Mouse (Mus musculus) intestine, postnatal 0 days (tissue): Measurements from ENCODE around the gene Mpp4. TPM values are rescaled to one million over a fixed set of nuclear protein-coding genes. Genes with fewer than 3 reads are reported as not detected.

ENCODE experiments used
- ATAC-seq: fragments of 200-750 bp; cut with Nextera tagmentation; 2 replicates; pipeline ENCODE4 v1.8.0; 2017; ENCODE audit warnings: mild to moderate bottlenecking, moderate TSS enrichment, moderate library complexity
- H3K27ac ChIP-seq: fragments of 300-500 bp; sonication (generic); 2 replicates; pipeline ENCODE4 v1.5.1; 2014; ENCODE audit warnings: mild to moderate bottlenecking, low read depth, low read length, moderate library complexity
- H3K27me3 ChIP-seq: fragments of 300-500 bp; sonication (generic); replicated peaks from 2 replicates; pipeline ENCODE4 v1.6.1; 2014; ENCODE audit warnings: low read length, mixed read lengths; ENCODE audit not compliant: control insufficient read depth, insufficient read depth
- H3K36me3 ChIP-seq: fragments of 300-500 bp; sonication (generic); 2 replicates; pipeline ENCODE4 v1.6.1; 2014; ENCODE audit warnings: mild to moderate bottlenecking, moderate library complexity; ENCODE audit not compliant: control insufficient read depth, insufficient read depth
- H3K4me1 ChIP-seq: fragments of 300-500 bp; sonication (generic); replicated peaks from 2 replicates; pipeline ENCODE4 v1.6.1; 2014; ENCODE audit warnings: antibody characterized with exemption, low read length, mixed read lengths; ENCODE audit not compliant: control insufficient read depth, insufficient read depth
- H3K4me2 ChIP-seq: fragments of 300-500 bp; sonication (generic); replicated peaks from 2 replicates; pipeline ENCODE4 v1.6.1; 2014; ENCODE audit warnings: low read depth, mild to moderate bottlenecking, moderate library complexity
- H3K4me3 ChIP-seq: fragments of 300-500 bp; sonication (generic); 2 replicates; pipeline ENCODE4 v1.5.1; 2014; ENCODE audit warnings: low read depth, low read length
- H3K9ac ChIP-seq: fragments of 300-500 bp; sonication (generic); 2 replicates; pipeline ENCODE4 v1.6.1; 2014; ENCODE audit warnings: mild to moderate bottlenecking, low read depth, low read length
- H3K9me3 ChIP-seq: fragments of 300-500 bp; sonication (generic); 2 replicates; pipeline ENCODE4 v1.6.1; 2016; ENCODE audit warnings: mixed run types; ENCODE audit not compliant: control insufficient read depth
- CTCF ChIP-seq: sonication (generic); IDR thresholded peaks from 2 replicates; pipeline ENCODE4 v1.5.1; 2016; ENCODE audit warnings: low read depth, mild to moderate bottlenecking, control low read depth, antibody characterized with exemption, moderate library complexity
- WGBS: fragments of 180-500 bp; shearing (Covaris S2); extraction: QIAGEN DNeasy Blood & Tissue Kit; methylation state at CpG from one replicate; pipeline ENCODE4 v1.1.7; 2014; 5-methylcytosine and 5-hydroxymethylcytosine counted together
- polyA plus RNA-seq: library from polyadenylated mRNA; unstranded; fragments of >200 nt; fragmentation: Nextera tagmentation; extraction: Ambion mirVana; gene quantifications from 2 replicates; pipeline ENCODE4 v1.2.1, GENCODE M21; 2015

The Mpp4 gene
- polyA plus RNA-seq, 1 experiment from 2014 or later: 0.29 TPM

- H3K4me3 ChIP-seq: no peak overlapping the region
- no peak for TF ChIP-seq CTCF
- no peaks in the 10 kb centered on the region for H3K4me1 ChIP-seq
- no peak overlapping the region for H3K4me2 ChIP-seq
- H3K27me3 ChIP-seq: no peaks in the 10 kb centered on the region
- no peak for ATAC-seq
- WGBS: 84% methylated on average over 10 of the region's 10 CpGs
- no peak overlapping the region for H3K27ac ChIP-seq
- H3K36me3 ChIP-seq: peaks cover 22% of the 10 kb centered on the region
- no peak overlapping the region for H3K9ac ChIP-seq
- no peaks in the 10 kb centered on the region for H3K9me3 ChIP-seq
Observed at GRCm38 (mm10) chr1:59202367-59202766, 39.2 kb upstream of the Mpp4 start.

GRCm38 (mm10) chr1:59201561-59201960, 38.4 kb upstream of the Mpp4 start:
- H3K4me2 ChIP-seq: no peak overlapping the region
- no peaks in the 10 kb centered on the region for H3K4me1 ChIP-seq
- 76% methylated on average over 1 of the region's 1 CpGs for WGBS
- peaks cover 22% of the 10 kb centered on the region for H3K36me3 ChIP-seq
- H3K27me3 ChIP-seq: no peaks in the 10 kb centered on the region
- no peak for TF ChIP-seq CTCF
- ATAC-seq: no peak
- no peaks in the 10 kb centered on the region for H3K9me3 ChIP-seq
- no peak overlapping the region for H3K27ac ChIP-seq
- no peak overlapping the region for H3K9ac ChIP-seq
- H3K4me3 ChIP-seq: no peak overlapping the region

GRCm38 (mm10) chr1:59200960-59201359, 37.8 kb upstream of the Mpp4 start:
- Histone ChIP-seq H3K36me3 (peaks cover 24% of the 10 kb centered on the region), H3K4me1 (no peaks in the 10 kb centered on the region), H3K4me2 (no peak overlapping the region), H3K9ac (no peak overlapping the region), H3K9me3 (no peaks in the 10 kb centered on the region), H3K27ac (no peak overlapping the region), H3K27me3 (no peaks in the 10 kb centered on the region), H3K4me3 (no peak overlapping the region)
- WGBS: 58% methylated on average over 5 of the region's 5 CpGs
- TF ChIP-seq CTCF: no peak
- ATAC-seq: peak; percentile 57; the same call in 1 of the 2 replicates

- no peak overlapping the region for H3K4me2 ChIP-seq
- H3K9me3 ChIP-seq: no peaks in the 10 kb centered on the region
- H3K27ac ChIP-seq: no peak overlapping the region
- no peak for TF ChIP-seq CTCF
- WGBS: 59% methylated on average over 6 of the region's 6 CpGs
- H3K27me3 ChIP-seq: no peaks in the 10 kb centered on the region
- peaks cover 27% of the 10 kb centered on the region for H3K36me3 ChIP-seq
- no peaks in the 10 kb centered on the region for H3K4me1 ChIP-seq
- ATAC-seq: no peak
- no peak overlapping the region for H3K9ac ChIP-seq
- no peak overlapping the region for H3K4me3 ChIP-seq
Observed at GRCm38 (mm10) chr1:59194979-59195378, 31.8 kb upstream of the Mpp4 start.

GRCm38 (mm10) chr1:59187786-59188185, 24.6 kb upstream of the Mpp4 start:
- no peaks in the 10 kb centered on the region for H3K27me3 ChIP-seq
- ATAC-seq: no peak
- H3K4me3 ChIP-seq: no peak overlapping the region
- no peak overlapping the region for H3K9ac ChIP-seq
- no peak overlapping the region for H3K27ac ChIP-seq
- whole genome bisulfite sequencing: 83% methylated on average over 5 of the region's 5 CpGs
- H3K36me3 ChIP-seq: peaks cover 36% of the 10 kb centered on the region
- H3K4me2 ChIP-seq: no peak overlapping the region
- no peaks in the 10 kb centered on the region for H3K4me1 ChIP-seq
- TF ChIP-seq CTCF: no peak
- H3K9me3 ChIP-seq: no peaks in the 10 kb centered on the region

- no peaks in the 10 kb centered on the region for H3K9me3 ChIP-seq
- no peak for ATAC-seq
- 93% methylated on average over 10 of the region's 10 CpGs for WGBS
- H3K4me3 ChIP-seq: no peak overlapping the region
- H3K4me2 ChIP-seq: no peak overlapping the region
- no peaks in the 10 kb centered on the region for H3K27me3 ChIP-seq
- H3K27ac ChIP-seq: no peak overlapping the region
- TF ChIP-seq CTCF: no peak
- peaks cover 36% of the 10 kb centered on the region; the same call in 1 of the 2 replicates for H3K36me3 ChIP-seq
- H3K4me1 ChIP-seq: no peaks in the 10 kb centered on the region
- no peak overlapping the region for H3K9ac ChIP-seq
Observed at GRCm38 (mm10) chr1:59186317-59186716, 23.1 kb upstream of the Mpp4 start.

GRCm38 (mm10) chr1:59185410-59185809, 22.2 kb upstream of the Mpp4 start:
- no peak overlapping the region for H3K4me2 ChIP-seq
- no peaks in the 10 kb centered on the region for H3K9me3 ChIP-seq
- H3K36me3 ChIP-seq: peaks cover 33% of the 10 kb centered on the region; the same call in 1 of the 2 replicates
- H3K4me1 ChIP-seq: no peaks in the 10 kb centered on the region
- no peak overlapping the region for H3K4me3 ChIP-seq
- H3K27me3 ChIP-seq: no peaks in the 10 kb centered on the region
- 85% methylated on average over 9 of the region's 9 CpGs for WGBS
- no peak for ATAC-seq
- no peak for TF ChIP-seq CTCF
- no peak overlapping the region for H3K9ac ChIP-seq
- no peak overlapping the region for H3K27ac ChIP-seq
